Mouse (Mus musculus): ENCODE results near the gene Ccnl2. TPM values are rescaled to one million over a fixed set of nuclear protein-coding genes. Genes with fewer than 3 reads are reported as not detected.
A peak's percentile ranks its signal among the peaks of the same experiment; 100 is the strongest.

Gene Ccnl2
- polyA plus RNA-seq, 1 experiment from 2014 or later = 174 TPM

- Histone ChIP-seq H3K4me2 (replicated peaks; ENCODE audit: low read depth, low read length) (no peak overlapping the region), H3K27ac (ENCODE audit: low read depth, low read length) (no peak overlapping the region), H3K9ac (ENCODE audit: low read depth, low read length) (no peak overlapping the region), H3K36me3 (ENCODE audit: control insufficient read depth, insufficient read depth, low read length) (peaks cover 2% of the 10 kb centered on the region; the same call in 1 of the 2 replicates), H3K27me3 (ENCODE audit: control insufficient read depth, insufficient read depth, low read length) (no peaks in the 10 kb centered on the region), H3K9me3 (ENCODE audit: control insufficient read depth, low read length) (no peaks in the 10 kb centered on the region), H3K4me3 (ENCODE audit: low read length) (no peak overlapping the region), H3K4me1 (ENCODE audit: control insufficient read depth, insufficient read depth, low read length) (peaks cover 13% of the 10 kb centered on the region)
- 89% methylated on average over 2 of the region's 2 CpGs for WGBS
- ATAC-seq (ENCODE audit: low FRiP score, low TSS enrichment) = no peak
Measured at GRCm38 (mm10) chr4:155849391-155849790, 37.1 kb downstream of the Ccnl2 start.

- Histone ChIP-seq H3K27me3 (ENCODE audit: control insufficient read depth, insufficient read depth, low read length) (no peaks in the 10 kb centered on the region), H3K36me3 (ENCODE audit: control insufficient read depth, insufficient read depth, low read length) (peaks cover 6% of the 10 kb centered on the region; the same call in 1 of the 2 replicates), H3K9ac (ENCODE audit: low read depth, low read length) (no peak overlapping the region), H3K4me1 (ENCODE audit: control insufficient read depth, insufficient read depth, low read length) (peaks cover 13% of the 10 kb centered on the region), H3K9me3 (ENCODE audit: control insufficient read depth, low read length) (no peaks in the 10 kb centered on the region), H3K4me3 (ENCODE audit: low read length) (no peak overlapping the region), H3K27ac (ENCODE audit: low read depth, low read length) (no peak overlapping the region), H3K4me2 (replicated peaks; ENCODE audit: low read depth, low read length) (no peak overlapping the region)
- ATAC-seq (ENCODE audit: low FRiP score, low TSS enrichment) = no peak
- 89% methylated on average over 3 of the region's 3 CpGs for WGBS
Measured at GRCm38 (mm10) chr4:155849792-155850451, 37.6 kb downstream of the Ccnl2 start.

GRCm38 (mm10) chr4:155851368-155851767, 39.1 kb downstream of the Ccnl2 start:
- Histone ChIP-seq H3K4me3 (ENCODE audit: low read length) (no peak overlapping the region), H3K4me2 (replicated peaks; ENCODE audit: low read depth, low read length) (no peak overlapping the region), H3K27me3 (ENCODE audit: control insufficient read depth, insufficient read depth, low read length) (no peaks in the 10 kb centered on the region), H3K9me3 (ENCODE audit: control insufficient read depth, low read length) (no peaks in the 10 kb centered on the region), H3K9ac (ENCODE audit: low read depth, low read length) (no peak overlapping the region), H3K36me3 (ENCODE audit: control insufficient read depth, insufficient read depth, low read length) (peaks cover 21% of the 10 kb centered on the region), H3K4me1 (ENCODE audit: control insufficient read depth, insufficient read depth, low read length) (peaks cover 13% of the 10 kb centered on the region), H3K27ac (ENCODE audit: low read depth, low read length) (no peak overlapping the region)
- WGBS = 83% methylated on average over 3 of the region's 3 CpGs
- ATAC-seq (ENCODE audit: low FRiP score, low TSS enrichment) = no peak

- H3K27me3 ChIP-seq (ENCODE audit: control insufficient read depth, insufficient read depth, low read length) = no peaks in the 10 kb centered on the region
- ATAC-seq (ENCODE audit: low FRiP score, low TSS enrichment) = no peak
- H3K4me2 ChIP-seq (replicated peaks; ENCODE audit: low read depth, low read length) = no peak overlapping the region
- peaks cover 13% of the 10 kb centered on the region for H3K4me1 ChIP-seq (ENCODE audit: control insufficient read depth, insufficient read depth, low read length)
- peaks cover 26% of the 10 kb centered on the region for H3K36me3 ChIP-seq (ENCODE audit: control insufficient read depth, insufficient read depth, low read length)
- H3K9ac ChIP-seq (ENCODE audit: low read depth, low read length) = no peak overlapping the region
- no peak overlapping the region for H3K4me3 ChIP-seq (ENCODE audit: low read length)
- no peaks in the 10 kb centered on the region for H3K9me3 ChIP-seq (ENCODE audit: control insufficient read depth, low read length)
- 74% methylated on average over 2 of the region's 2 CpGs for WGBS
- no peak overlapping the region for H3K27ac ChIP-seq (ENCODE audit: low read depth, low read length)
Measured at GRCm38 (mm10) chr4:155851951-155852411, 39.7 kb downstream of the Ccnl2 start.

GRCm38 (mm10) chr4:155853421-155853820, 41.1 kb downstream of the Ccnl2 start:
- 88% methylated on average over 9 of the region's 9 CpGs for WGBS
- no peak overlapping the region for H3K4me2 ChIP-seq (replicated peaks; ENCODE audit: low read depth, low read length)
- no peaks in the 10 kb centered on the region for H3K9me3 ChIP-seq (ENCODE audit: control insufficient read depth, low read length)
- no peak overlapping the region for H3K27ac ChIP-seq (ENCODE audit: low read depth, low read length)
- H3K4me1 ChIP-seq (ENCODE audit: control insufficient read depth, insufficient read depth, low read length) = peaks cover 8% of the 10 kb centered on the region
- H3K36me3 ChIP-seq (ENCODE audit: control insufficient read depth, insufficient read depth, low read length) = peaks cover 37% of the 10 kb centered on the region
- ATAC-seq (ENCODE audit: low FRiP score, low TSS enrichment) = no peak
- no peak overlapping the region for H3K9ac ChIP-seq (ENCODE audit: low read depth, low read length)
- no peaks in the 10 kb centered on the region for H3K27me3 ChIP-seq (ENCODE audit: control insufficient read depth, insufficient read depth, low read length)
- no peak overlapping the region for H3K4me3 ChIP-seq (ENCODE audit: low read length)

GRCm38 (mm10) chr4:155854991-155855390, 42.7 kb downstream of the Ccnl2 start:
- H3K4me2 ChIP-seq (replicated peaks; ENCODE audit: low read depth, low read length) = no peak overlapping the region
- no peaks in the 10 kb centered on the region for H3K4me1 ChIP-seq (ENCODE audit: control insufficient read depth, insufficient read depth, low read length)
- H3K27ac ChIP-seq (ENCODE audit: low read depth, low read length) = no peak overlapping the region
- no peak overlapping the region for H3K9ac ChIP-seq (ENCODE audit: low read depth, low read length)
- no peak for ATAC-seq (ENCODE audit: low FRiP score, low TSS enrichment)
- WGBS = 94% methylated on average over 12 of the region's 12 CpGs
- H3K36me3 ChIP-seq (ENCODE audit: control insufficient read depth, insufficient read depth, low read length) = peaks cover 45% of the 10 kb centered on the region
- H3K9me3 ChIP-seq (ENCODE audit: control insufficient read depth, low read length) = no peaks in the 10 kb centered on the region
- no peaks in the 10 kb centered on the region for H3K27me3 ChIP-seq (ENCODE audit: control insufficient read depth, insufficient read depth, low read length)
- no peak overlapping the region for H3K4me3 ChIP-seq (ENCODE audit: low read length)

- no peak overlapping the region for H3K27ac ChIP-seq (ENCODE audit: low read depth, low read length)
- no peaks in the 10 kb centered on the region for H3K27me3 ChIP-seq (ENCODE audit: control insufficient read depth, insufficient read depth, low read length)
- 96% methylated on average over 12 of the region's 12 CpGs for WGBS
- no peak overlapping the region for H3K4me3 ChIP-seq (ENCODE audit: low read length)
- peaks cover 45% of the 10 kb centered on the region for H3K36me3 ChIP-seq (ENCODE audit: control insufficient read depth, insufficient read depth, low read length)
- H3K9ac ChIP-seq (ENCODE audit: low read depth, low read length) = no peak overlapping the region
- no peaks in the 10 kb centered on the region for H3K4me1 ChIP-seq (ENCODE audit: control insufficient read depth, insufficient read depth, low read length)
- no peak overlapping the region for H3K4me2 ChIP-seq (replicated peaks; ENCODE audit: low read depth, low read length)
- ATAC-seq (ENCODE audit: low FRiP score, low TSS enrichment) = no peak
- no peaks in the 10 kb centered on the region for H3K9me3 ChIP-seq (ENCODE audit: control insufficient read depth, low read length)
Measured at GRCm38 (mm10) chr4:155856071-155856470, 43.8 kb downstream of the Ccnl2 start.

- H3K4me2 ChIP-seq (replicated peaks; ENCODE audit: low read depth, low read length) = no peak overlapping the region
- WGBS = 80% methylated on average over 3 of the region's 3 CpGs
- peaks cover 45% of the 10 kb centered on the region for H3K36me3 ChIP-seq (ENCODE audit: control insufficient read depth, insufficient read depth, low read length)
- H3K27ac ChIP-seq (ENCODE audit: low read depth, low read length) = no peak overlapping the region
- H3K9ac ChIP-seq (ENCODE audit: low read depth, low read length) = no peak overlapping the region
- H3K27me3 ChIP-seq (ENCODE audit: control insufficient read depth, insufficient read depth, low read length) = no peaks in the 10 kb centered on the region
- no peaks in the 10 kb centered on the region for H3K4me1 ChIP-seq (ENCODE audit: control insufficient read depth, insufficient read depth, low read length)
- no peaks in the 10 kb centered on the region for H3K9me3 ChIP-seq (ENCODE audit: control insufficient read depth, low read length)
- ATAC-seq (ENCODE audit: low FRiP score, low TSS enrichment) = no peak
- no peak overlapping the region for H3K4me3 ChIP-seq (ENCODE audit: low read length)
Measured at GRCm38 (mm10) chr4:155856881-155857280, 44.6 kb downstream of the Ccnl2 start.

GRCm38 (mm10) chr4:155859318-155859717, 47.0 kb downstream of the Ccnl2 start:
- Histone ChIP-seq H3K27me3 (ENCODE audit: control insufficient read depth, insufficient read depth, low read length) (no peaks in the 10 kb centered on the region), H3K9me3 (ENCODE audit: control insufficient read depth, low read length) (no peaks in the 10 kb centered on the region), H3K36me3 (ENCODE audit: control insufficient read depth, insufficient read depth, low read length) (peaks cover 44% of the 10 kb centered on the region), H3K27ac (ENCODE audit: low read depth, low read length) (no peak overlapping the region), H3K4me1 (ENCODE audit: control insufficient read depth, insufficient read depth, low read length) (no peaks in the 10 kb centered on the region), H3K9ac (ENCODE audit: low read depth, low read length) (no peak overlapping the region), H3K4me2 (replicated peaks; ENCODE audit: low read depth, low read length) (no peak overlapping the region), H3K4me3 (ENCODE audit: low read length) (no peak overlapping the region)
- ATAC-seq (ENCODE audit: low FRiP score, low TSS enrichment) = peak; percentile 74
- WGBS = 13% methylated on average over 13 of the region's 13 CpGs

Measured in kidney, embryonic 14.5 days (tissue).